Mouse (Mus musculus): Measurements from ENCODE around the gene Stxbp6.
A peak's percentile ranks its signal among the peaks of the same experiment; 100 is the strongest.
"Not testable (repeated sequence)": the region's sequence is repeated elsewhere in the genome, so short reads cannot be mapped to it uniquely, and the experiment has no call there.

Stxbp6 gene

GRCm38 (mm10) chr12:45074611-45075342 lies at the start of gene Stxbp6:
Stxbp6 (minus strand) TSS chr12:45074709.
- peak; percentile 79 for DNase-seq (ENCODE audit: low spot score)

DNA sequence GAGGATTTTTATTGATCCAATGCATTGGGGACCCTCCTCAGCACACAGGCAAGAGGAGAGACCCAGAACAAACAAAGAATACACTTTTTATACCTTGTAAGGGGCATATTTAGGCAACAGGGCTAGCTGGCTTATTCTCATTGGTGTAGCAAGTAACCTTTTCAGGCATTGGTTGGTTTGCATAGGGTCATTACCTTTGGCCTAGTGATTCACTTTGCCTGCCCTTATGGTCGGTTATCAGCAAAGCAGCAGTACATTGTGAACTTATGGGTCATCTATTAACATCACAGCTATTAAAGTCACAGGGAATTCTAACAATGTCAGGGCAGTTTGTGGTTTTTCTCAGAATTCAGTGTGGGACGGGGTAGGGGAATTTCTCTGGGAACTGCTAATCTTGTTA lies 28.4 kb upstream of the Stxbp6 start:
- not testable (repeated sequence) for DNase-seq (ENCODE audit: low spot score)

GRCm38 (mm10) chr12:45093732-45094131 lies 19.2 kb upstream of the Stxbp6 start:
- DNase-seq (ENCODE audit: low spot score) = no peak

- no peak for DNase-seq (ENCODE audit: low spot score)
Observed at GRCm38 (mm10) chr12:45092444-45092843, 17.9 kb upstream of the Stxbp6 start.

- no peak for DNase-seq (ENCODE audit: low spot score)
Observed at GRCm38 (mm10) chr12:45083145-45083475, 8.6 kb upstream of the Stxbp6 start.

DNA sequence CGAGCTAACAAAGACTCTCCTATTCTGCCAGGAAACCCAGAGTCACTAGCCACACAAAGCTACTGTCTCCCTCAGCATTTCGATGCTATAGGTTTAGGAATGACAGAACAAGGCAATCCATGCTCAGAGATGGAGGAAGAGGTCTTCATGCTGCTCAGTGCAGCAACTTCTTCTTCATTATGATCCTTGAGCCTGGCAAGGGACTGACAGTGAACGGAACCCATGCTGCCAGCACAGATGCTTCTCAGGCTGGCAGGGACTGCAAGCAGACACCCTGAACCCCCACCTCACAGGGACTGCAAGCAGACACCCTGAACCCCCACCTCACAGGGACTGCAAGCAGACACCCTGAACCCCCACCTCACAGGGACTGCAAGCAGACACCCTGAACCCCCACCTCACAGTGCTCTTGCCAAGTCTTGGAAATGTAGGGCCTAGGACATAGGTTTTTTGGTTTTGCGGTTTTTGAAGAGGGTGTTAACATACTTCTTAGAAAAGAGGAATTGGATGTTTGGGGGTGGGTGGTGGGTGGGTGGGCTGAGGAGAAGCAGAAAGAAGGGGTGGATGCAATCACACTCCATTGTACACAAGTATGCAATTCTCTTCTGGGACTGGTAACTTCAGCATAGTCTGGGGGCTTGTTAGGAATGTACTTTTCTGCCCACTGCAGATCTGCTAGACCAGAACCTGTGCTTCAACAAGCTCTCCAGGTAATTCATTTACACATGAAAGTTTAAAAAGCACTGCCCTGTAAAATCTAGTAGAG lies 8.1 kb upstream of the Stxbp6 start:
- DNase-seq (ENCODE audit: low spot score) = no peak

GRCm38 (mm10) chr12:45081617-45082016 lies 7.1 kb upstream of the Stxbp6 start:
- DNase-seq (ENCODE audit: low spot score) = no peak

DNA sequence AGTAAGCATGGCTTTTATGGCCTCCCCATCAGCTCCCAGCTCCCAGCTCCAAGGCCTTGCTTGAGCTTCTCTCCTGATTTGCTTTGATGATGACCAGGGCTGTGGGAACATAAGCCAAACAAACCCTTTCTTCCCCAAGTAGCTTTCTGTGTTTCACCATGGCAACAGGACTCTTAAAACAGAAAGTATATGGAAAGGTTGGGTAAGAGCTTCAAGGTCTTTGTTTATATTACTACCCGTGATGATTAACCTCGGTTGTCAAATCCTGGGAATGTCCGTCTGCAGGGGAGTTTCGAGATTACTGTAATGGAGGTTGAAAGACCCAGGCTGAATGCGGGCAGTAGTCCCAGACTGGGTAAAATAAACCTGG lies 6.2 kb upstream of the Stxbp6 start:
- no peak for DNase-seq (ENCODE audit: low spot score)

GRCm38 (mm10) chr12:45080036-45080752 lies 5.7 kb upstream of the Stxbp6 start:
- no peak for DNase-seq (ENCODE audit: low spot score)

GRCm38 (mm10) chr12:45075631-45076030 lies 1.1 kb upstream of the Stxbp6 start:
- DNase-seq (ENCODE audit: low spot score) = no peak

DNA sequence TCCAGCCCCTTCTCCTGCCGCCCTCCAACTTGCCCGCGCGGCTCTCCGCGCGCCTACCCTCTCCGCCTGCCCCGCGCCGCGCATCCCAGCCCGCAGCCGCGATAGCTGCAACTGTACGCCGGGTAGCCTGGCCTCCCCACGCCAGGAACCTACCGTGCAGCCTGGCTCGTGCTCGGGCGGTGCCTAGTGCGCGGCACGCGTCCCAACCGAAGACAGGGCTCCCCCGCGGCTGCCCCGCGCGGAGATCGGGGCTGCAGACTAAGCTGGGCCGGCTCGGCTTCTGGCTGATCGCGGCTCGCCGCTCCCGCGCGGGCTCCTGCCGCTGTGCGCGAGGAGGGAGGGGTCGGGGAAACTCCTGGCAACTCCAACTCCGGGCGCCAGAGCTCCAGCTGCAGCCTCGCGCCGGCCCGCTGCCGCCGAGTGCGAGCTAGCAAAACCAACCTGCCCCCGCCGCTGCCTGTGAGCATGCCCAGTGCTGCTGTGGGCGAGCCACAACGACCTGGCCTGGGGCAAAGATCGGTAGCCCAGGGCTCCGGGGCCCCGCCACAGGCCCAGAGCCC lies 387 bp downstream of the Stxbp6 start:
- DNase-seq (ENCODE audit: low spot score) = peak; percentile 63

GRCm38 (mm10) chr12:45073331-45074041 lies 1.0 kb downstream of the Stxbp6 start:
- DNase-seq (ENCODE audit: low spot score) = no peak

DNA sequence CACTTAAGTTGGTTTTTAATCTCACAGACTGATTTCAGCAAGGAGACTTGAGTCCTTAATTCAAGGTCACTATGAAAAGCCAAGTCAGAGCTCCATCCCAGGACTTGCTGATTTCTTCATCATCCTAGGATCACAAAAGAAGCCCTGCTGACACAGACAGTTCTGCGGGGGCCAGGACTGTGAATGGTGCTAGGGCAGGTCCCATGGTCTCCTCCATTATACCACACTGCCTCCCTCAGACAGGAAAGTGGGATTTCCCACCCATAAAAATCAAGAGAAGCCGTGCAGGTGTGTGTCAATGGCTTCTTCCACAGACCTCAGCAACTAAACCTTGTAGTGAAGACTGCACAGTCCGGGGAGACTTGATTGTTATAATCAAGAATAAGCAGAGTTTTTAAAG lies 2.3 kb downstream of the Stxbp6 start:
- no peak for DNase-seq (ENCODE audit: low spot score)

- DNase-seq (ENCODE audit: low spot score) = no peak
Observed at GRCm38 (mm10) chr12:45070186-45070585, 4.3 kb downstream of the Stxbp6 start.

GRCm38 (mm10) chr12:45068145-45068754 lies 6.3 kb downstream of the Stxbp6 start:
- DNase-seq (ENCODE audit: low spot score) = no peak

GRCm38 (mm10) chr12:45067686-45068085 lies 6.8 kb downstream of the Stxbp6 start:
- no peak for DNase-seq (ENCODE audit: low spot score)

GRCm38 (mm10) chr12:45067047-45067685 lies 7.3 kb downstream of the Stxbp6 start:
- no peak for DNase-seq (ENCODE audit: low spot score)

GRCm38 (mm10) chr12:45063606-45064005 lies 10.9 kb downstream of the Stxbp6 start:
- no peak for DNase-seq (ENCODE audit: low spot score)

DNA sequence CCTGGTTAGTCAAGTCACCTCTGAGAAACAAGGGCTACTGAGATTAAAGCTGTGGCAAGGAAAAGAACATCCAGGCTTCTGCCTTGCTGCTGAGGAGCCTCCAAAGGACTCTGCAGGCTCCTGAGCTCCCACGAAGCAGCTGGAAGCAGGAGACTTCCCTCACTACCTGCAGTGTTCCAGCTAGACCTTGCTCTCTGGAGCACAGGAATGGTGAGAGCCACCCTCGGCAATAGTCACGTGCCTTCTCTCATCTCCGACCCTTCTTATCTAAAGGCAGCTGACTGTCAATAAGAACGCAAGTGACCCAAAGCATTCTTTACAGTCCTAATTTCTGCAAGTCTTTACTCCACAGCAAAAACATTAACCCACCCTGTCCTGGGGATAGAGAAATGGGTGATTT lies 13.2 kb downstream of the Stxbp6 start:
- DNase-seq (ENCODE audit: low spot score) = no peak

GRCm38 (mm10) chr12:45060804-45061203 lies 13.7 kb downstream of the Stxbp6 start:
- no peak for DNase-seq (ENCODE audit: low spot score)

DNA sequence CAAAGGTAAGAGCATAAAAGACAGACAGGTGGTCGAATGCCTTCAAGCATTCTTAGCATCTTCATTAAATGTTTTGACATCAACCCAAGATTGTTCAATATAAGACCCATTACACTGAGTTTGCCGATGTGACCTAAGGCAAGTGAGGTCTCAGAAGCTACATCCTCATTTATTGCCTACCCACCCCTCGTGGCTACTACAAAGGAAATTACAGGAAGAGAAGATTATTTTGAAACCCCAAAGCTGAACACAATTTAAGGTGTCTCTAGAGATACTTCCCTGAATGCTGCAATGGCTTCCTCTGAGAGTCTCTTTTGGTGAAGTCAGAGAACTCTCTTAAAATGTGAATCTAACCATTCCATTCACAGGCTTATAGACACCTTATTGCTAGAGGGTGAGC lies 16.5 kb downstream of the Stxbp6 start:
- DNase-seq (ENCODE audit: low spot score) = no peak

Measured in urinary bladder, postnatal 25 days (tissue).